Mouse (Mus musculus): ENCODE measurements around the gene Hist1h2bl.
A peak's percentile ranks its signal among the peaks of the same experiment; 100 is the strongest.
"Not testable (repeated sequence)": the region's sequence is repeated elsewhere in the genome, so short reads cannot be mapped to it uniquely, and the experiment has no call there.

The Hist1h2bl gene

GRCm38 (mm10) chr13:21722993-21723836 is 7.3 kb upstream of the Hist1h2bl start:
- DNase-seq (ENCODE audit: extremely low read depth, low read depth): no peak

GRCm38 (mm10) chr13:21722373-21722925 is 6.5 kb upstream of the Hist1h2bl start:
- peak; percentile 56 for DNase-seq (ENCODE audit: extremely low read depth, low read depth)

GRCm38 (mm10) chr13:21721757-21722372 is 5.9 kb upstream of the Hist1h2bl start, which contains the start of gene Hist1h2bm:
TSS of gene Hist1h2bm (plus strand) at chr13:21722044.
- DNase-seq (ENCODE audit: extremely low read depth, low read depth): peak; percentile 97

- not testable (repeated sequence) for DNase-seq (ENCODE audit: extremely low read depth, low read depth)
These were observed 5.3 kb upstream of the Hist1h2bl start for GRCm38 (mm10) chr13:21721107-21721756.

- peak; percentile 67 for DNase-seq (ENCODE audit: extremely low read depth, low read depth)
These were observed 2.6 kb upstream of the Hist1h2bl start for GRCm38 (mm10) chr13:21718381-21719080.

GRCm38 (mm10) chr13:21717397-21718357 is 1.7 kb upstream of the Hist1h2bl start, which contains the start of gene Hist1h3h:
TSS of gene Hist1h3h (plus strand) at chr13:21717659.
- peak; percentile 96 for DNase-seq (ENCODE audit: extremely low read depth, low read depth)

- DNase-seq (ENCODE audit: extremely low read depth, low read depth): peak; percentile 60
These were observed 823 bp upstream of the Hist1h2bl start for GRCm38 (mm10) chr13:21716540-21717391.

- DNase-seq (ENCODE audit: extremely low read depth, low read depth): peak; percentile 66
These were observed 646 bp downstream of the Hist1h2bl start for GRCm38 (mm10) chr13:21715131-21715863.

GRCm38 (mm10) chr13:21714725-21715124 is 1.2 kb downstream of the Hist1h2bl start:
- DNase-seq (ENCODE audit: extremely low read depth, low read depth): peak; percentile 79

GRCm38 (mm10) chr13:21711698-21712097 is 4.2 kb downstream of the Hist1h2bl start:
- no peak for DNase-seq (ENCODE audit: extremely low read depth, low read depth)

GRCm38 (mm10) chr13:21710821-21711525 is 5.0 kb downstream of the Hist1h2bl start:
- DNase-seq (ENCODE audit: extremely low read depth, low read depth): no peak

- DNase-seq (ENCODE audit: extremely low read depth, low read depth): peak; percentile 67
These were observed 5.8 kb downstream of the Hist1h2bl start for GRCm38 (mm10) chr13:21710031-21710711.

GRCm38 (mm10) chr13:21706669-21707068 is 9.3 kb downstream of the Hist1h2bl start:
- DNase-seq (ENCODE audit: extremely low read depth, low read depth): no peak

GRCm38 (mm10) chr13:21697811-21698210 is 18.1 kb downstream of the Hist1h2bl start, which contains the start of gene Olfr1359:
TSS of gene Olfr1359 (plus strand) at chr13:21698111.
- no peak for DNase-seq (ENCODE audit: extremely low read depth, low read depth)

- no peak for DNase-seq (ENCODE audit: extremely low read depth, low read depth)
These were observed 38.6 kb downstream of the Hist1h2bl start, which contains the start of gene Olfr1360 for GRCm38 (mm10) chr13:21677305-21677704. TSS of gene Olfr1360 (minus strand) at chr13:21677405.
